Mouse (Mus musculus): ENCODE data around the gene Acot12. TPM values are rescaled to one million over a fixed set of nuclear protein-coding genes. Genes with fewer than 3 reads are reported as not detected.
"Not testable (repeated sequence)": the region's sequence is repeated elsewhere in the genome, so short reads cannot be mapped to it uniquely, and the experiment has no call there.

Gene Acot12
- total RNA-seq, 2 experiments from 2014 or later: not detected

DNA sequence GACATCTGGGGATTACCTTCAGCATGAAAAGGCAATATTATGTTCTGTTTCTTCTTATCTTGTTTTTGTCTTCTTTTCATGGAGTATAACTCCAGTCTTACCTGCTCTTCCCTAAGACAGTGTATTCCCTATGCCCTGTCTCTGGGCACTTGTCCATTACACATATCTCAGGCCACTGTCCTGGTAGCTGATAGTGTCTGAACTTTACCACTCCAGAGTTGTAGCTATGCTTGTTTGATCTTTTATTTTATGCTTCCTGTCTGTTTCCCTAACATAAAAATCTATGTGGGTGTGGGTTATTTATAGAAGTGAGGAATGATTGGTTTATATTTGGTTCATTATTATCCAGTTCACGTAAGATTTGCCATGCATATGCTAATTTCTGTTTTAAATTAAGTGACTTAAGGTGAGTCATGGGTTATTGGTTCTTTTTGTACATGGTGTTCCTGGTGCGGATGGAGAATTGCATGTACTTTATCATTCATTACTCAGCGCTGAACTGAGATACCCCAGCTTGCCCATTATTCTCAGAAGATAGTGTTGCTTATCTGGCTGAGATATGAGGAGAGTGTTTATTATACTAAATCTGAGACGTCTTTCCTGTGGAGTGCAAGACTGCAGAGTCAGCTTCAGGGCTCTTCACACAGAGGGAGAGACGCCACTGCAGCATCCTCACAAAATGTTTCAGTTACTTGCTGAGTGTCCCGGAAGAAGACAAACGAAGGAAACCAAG lies 17.2 kb downstream of the Acot12 start:
- ATAC-seq (replicated peaks; ENCODE audit: low FRiP score, poor library complexity, severe bottlenecking): no peak

DNA sequence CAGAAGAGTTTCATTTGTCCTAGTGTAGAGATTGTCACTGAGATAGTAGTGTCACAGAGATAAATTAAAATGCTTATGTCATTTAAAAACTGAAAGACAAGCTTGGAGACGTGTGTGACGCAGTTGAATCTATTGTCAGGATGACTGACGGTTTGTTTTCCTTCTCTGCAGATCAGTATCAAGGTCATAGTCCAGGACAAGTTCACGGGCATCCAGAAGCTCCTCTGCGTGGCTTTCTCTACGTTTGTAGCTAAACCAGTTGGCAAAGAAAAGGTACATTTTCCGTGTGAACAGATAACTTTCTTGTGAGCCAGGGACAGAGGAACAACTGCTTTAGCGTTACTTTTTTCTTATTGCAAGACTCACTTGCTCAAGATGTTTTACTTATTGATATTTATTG lies 18.5 kb downstream of the Acot12 start:
- ATAC-seq (replicated peaks; ENCODE audit: low FRiP score, poor library complexity, severe bottlenecking): no peak

DNA sequence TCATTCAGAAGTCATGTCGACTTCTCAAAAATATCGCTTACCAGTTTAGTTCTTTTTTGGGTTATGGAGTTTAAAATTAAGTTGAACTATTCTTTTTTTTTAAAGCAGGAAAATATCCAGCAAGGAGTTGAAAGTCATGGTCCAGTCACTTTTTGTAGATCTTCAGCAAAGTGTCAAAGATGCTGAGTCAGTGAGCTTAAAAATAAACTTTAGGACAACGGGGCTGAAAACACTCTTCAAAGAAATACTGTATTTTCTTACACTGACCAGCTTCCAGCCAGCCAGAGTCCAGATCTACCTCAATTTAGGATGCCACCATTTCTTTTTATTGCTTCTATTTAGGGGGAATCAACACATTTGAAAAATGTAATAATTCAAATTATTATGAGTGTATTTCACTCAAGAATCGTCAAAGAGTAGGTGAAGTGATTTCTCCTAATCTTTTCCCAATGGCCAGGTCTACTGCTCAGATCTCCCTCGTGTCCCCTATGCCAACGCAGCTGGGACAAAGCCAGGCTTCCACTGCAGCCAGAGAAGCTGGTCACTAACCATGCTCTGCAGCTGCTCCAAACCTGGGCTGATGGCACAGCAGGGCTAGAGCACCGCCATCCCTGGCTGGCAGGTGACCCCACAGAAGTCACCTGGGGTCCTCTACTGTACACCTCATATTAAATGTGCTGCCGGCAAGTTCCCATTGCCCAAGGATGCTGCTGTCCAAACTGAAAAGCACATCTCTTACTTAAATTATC lies 19.2 kb downstream of the Acot12 start:
- no peak for ATAC-seq (replicated peaks; ENCODE audit: low FRiP score, poor library complexity, severe bottlenecking)

DNA sequence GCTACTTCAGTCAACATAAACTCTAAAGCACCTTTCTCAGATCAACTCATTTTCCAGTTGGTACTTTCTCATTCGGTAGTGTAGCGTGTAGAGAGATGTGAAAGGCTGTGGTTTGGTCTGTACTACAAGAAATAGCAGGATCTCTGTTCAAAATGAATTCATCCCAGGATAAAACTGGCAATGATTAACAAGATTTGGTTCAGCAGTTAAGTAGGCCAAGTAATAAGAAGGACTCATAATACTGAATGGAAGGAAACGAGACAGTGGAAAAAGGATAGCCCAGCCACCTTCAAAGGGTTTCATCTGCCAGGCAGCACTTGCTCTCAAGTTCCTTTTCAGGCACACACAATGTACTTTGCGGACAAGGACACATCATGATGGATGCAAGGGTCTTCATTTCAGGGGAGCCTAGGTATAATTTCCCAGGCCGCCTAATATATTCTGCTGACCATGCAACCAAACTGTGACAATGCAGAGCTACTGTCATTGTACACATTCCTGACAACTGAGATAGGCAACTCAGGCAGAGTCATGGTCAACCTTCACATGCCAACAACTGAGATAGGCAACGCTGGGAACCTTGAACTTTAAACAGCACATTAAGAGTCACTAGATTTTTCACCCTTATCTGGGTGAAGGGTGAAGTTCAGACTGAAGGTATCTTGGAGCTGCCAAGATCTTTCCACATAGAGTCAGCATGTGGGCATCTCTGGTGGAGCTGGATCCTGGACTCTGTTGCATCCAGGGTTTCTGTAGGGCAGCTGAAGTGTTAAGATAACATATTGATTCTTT lies 20.5 kb downstream of the Acot12 start:
- no peak for ATAC-seq (replicated peaks; ENCODE audit: low FRiP score, poor library complexity, severe bottlenecking)

DNA sequence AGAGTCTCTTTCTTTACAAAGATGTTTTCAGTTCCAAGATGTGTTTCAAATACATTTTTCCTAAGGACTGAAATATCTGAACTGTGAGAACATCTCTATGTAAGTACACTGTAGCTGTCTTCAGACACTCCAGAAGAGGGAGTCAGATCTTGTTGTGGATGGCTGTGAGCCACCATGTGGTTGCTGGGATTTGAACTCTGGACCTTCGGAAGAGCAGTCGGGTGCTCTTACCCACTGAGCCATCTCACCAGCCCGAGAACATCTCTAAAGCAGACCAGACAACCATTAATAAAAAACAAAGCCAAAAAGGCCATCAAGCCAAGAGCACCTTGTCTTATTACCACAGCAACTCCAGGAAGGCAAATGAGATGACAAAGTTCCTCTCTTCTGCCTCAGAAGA lies 22.3 kb downstream of the Acot12 start:
- ATAC-seq (replicated peaks; ENCODE audit: low FRiP score, poor library complexity, severe bottlenecking): not testable (repeated sequence)

DNA sequence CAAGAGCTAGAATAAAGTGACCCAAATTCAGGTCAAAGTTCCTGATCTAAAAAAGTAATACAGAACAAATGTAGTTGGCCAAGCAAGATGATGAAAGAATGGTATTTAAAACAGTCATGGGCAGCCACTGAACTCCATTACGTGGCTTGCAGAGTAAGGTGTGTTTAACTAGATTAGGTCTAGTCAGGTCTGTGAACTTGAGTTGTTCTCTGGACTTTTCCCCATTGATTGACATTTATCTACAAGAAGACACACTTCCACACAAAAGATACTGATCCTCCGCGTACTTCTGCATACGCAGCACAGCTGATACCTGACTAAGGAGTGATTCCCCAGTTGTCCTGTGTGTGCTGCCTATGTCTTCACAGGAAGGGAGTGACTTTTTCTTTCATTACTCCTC lies 24.3 kb downstream of the Acot12 start:
- ATAC-seq (replicated peaks; ENCODE audit: low FRiP score, poor library complexity, severe bottlenecking): no peak

DNA sequence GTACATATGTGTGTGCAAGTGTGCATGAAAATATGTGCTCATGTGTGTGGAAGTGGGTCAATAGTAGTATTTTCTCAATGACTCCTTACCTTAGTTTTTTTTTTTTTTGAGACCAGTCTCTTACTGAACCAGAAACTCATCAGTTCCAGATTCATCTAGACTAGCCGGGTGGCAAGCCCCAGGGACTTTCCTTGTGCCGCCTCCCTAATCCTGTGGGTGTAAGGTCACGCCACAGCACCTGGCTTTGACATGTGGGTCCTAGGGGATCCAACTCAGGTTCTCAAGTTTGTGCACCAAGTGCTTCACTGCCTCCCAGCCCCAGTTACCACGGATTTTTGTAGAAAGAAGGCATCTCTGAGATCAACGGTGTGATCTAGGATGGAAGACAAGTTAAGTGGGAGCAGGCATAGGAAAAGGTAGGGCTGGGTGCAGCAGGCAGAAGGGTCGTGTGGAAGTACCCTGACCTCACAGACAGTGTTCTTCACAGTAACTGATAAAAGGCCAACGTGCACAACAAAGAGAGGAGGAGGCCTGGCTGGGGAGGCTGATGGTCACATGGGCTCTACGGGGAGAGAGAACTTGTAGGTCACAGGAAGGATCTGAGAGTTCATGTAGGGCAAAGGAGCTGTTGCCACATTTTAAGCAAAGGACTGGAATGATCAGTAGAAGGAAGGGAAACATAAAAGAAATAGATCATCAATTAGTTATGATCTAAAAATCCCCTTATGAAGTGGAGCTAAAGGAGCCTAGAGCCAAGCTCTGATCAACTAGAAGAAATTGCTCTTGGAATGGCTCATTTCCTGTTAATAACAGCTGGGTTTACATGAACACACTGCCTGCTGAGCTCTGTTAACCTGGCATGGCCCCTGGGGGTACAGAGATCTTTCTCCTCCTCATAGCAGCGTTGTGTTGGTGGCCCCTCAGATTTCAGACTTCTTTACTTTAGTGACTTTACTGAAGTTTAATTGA lies 27.7 kb downstream of the Acot12 start:
- ATAC-seq (replicated peaks; ENCODE audit: low FRiP score, poor library complexity, severe bottlenecking): no peak

DNA sequence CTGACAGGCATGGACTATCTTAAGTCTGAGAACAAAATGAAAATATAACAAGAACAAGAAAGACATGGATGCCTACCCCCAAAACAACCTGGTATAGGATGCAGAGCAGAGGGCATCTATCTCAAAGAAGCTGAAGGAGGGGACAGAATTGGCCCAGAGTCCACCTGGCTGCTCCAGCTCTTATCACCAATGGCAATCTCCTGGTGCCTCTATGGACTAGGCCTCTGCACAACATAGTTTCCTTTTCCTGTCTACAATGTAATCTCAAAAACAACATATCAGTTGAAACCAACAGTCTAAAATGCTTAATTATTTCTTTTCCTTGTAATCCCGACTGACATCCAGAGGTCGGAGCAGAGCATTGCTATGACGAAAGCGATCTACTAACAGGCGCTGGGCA lies 36.8 kb downstream of the Acot12 start:
- no peak for ATAC-seq (replicated peaks; ENCODE audit: low FRiP score, poor library complexity, severe bottlenecking)

DNA sequence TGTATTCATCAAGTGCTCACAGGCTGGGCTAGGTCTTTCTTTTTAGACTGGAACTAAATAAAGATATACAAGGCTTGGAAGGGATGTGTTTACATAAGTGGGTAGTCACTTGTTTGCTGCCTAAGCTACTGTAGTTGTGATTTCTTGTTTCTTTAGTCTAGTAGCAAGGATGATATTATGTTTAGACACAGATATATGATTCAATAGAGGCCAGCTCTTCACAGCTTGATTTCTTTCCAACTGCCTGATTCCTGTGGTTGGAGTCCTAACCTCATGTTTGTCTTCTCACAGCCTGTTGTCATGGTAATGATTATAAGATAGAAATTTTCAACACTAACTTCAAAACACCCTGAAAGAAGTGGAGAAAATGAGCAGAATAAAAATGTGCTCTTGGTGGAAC lies 38.6 kb downstream of the Acot12 start:
- ATAC-seq (replicated peaks; ENCODE audit: low FRiP score, poor library complexity, severe bottlenecking): no peak

DNA sequence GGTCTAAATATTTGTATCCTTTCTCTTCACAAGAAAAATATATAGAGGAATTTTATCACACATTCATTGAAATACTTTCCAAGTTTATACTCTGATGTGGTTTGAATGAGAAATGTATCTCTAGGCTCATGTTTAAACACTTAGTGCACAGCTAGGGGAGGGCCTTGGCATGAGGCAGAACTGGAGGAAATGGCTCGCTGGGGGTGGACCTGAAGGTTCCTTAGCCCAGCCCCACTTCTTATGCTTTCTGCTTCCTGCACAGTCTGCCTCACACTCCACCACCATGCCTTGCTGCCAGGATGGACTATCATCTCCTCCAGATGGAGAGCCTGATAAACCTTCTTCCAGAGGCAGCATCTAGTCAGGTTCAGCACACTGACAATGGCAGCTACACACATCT lies 50.7 kb downstream of the Acot12 start:
- no peak for ATAC-seq (replicated peaks; ENCODE audit: low FRiP score, poor library complexity, severe bottlenecking)

DNA sequence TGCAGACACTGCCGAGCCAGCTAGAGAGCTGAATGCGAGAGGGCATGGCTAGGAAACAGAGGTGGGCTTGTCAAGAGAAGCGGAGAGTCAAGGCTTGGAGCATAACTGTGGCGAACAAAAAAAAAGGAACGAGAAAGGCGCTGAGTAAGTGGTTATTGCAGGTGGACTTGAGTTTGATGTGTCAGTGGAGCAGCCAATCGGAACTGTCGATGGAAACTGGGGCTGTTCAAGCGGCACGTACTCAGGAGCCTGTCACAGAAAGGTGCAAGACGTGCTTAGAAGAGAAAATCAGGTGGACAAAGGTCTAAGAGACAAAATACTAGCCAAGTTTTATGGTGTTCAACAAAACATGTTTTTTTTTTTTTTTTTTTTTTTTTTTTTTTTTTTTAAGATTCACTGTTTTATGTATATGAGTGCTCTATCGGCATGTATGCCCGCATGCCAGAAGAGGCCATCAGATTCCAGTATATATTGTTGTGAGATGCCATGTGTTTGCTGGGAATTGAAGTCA lies 53.7 kb downstream of the Acot12 start:
- no peak for ATAC-seq (replicated peaks; ENCODE audit: low FRiP score, poor library complexity, severe bottlenecking)

DNA sequence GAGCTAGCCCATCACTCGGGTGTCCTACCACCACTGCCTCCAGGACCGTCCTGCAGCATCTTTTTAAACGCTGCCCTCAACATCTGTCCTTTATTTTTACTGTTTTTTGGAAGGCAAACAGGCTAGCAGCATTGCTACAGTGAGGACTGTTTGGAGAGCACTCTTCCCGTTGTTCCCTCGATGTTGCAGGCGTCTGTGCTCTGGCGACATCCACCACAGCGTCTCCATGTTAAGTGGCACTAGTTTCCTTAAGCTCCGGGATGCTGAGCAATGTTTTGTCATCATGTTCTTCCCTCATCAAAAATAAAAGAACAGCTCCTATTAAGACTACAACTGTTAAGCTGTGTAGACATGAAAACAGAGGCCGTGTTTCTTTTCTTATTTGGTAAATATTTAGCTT lies 54.3 kb downstream of the Acot12 start:
- ATAC-seq (replicated peaks; ENCODE audit: low FRiP score, poor library complexity, severe bottlenecking): no peak

DNA sequence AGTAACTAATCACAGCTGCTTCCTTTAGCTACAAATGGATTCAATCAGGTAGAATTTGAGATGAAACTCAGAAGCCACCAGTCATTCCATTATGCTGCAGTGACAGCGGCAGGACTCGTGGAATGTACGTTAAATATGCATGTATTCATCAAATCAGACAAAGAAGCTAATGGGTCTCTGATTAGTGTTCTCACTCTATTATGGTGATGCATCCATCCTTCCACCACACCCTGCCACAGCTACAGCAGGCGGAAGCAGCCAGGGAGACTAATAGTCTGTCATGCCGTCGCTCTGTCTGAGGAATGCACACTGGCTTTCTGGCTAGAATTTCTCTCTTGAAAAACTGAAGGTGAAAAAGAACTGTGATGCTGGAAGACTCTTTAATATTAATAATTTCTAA lies 54.7 kb downstream of the Acot12 start:
- no peak for ATAC-seq (replicated peaks; ENCODE audit: low FRiP score, poor library complexity, severe bottlenecking)

DNA sequence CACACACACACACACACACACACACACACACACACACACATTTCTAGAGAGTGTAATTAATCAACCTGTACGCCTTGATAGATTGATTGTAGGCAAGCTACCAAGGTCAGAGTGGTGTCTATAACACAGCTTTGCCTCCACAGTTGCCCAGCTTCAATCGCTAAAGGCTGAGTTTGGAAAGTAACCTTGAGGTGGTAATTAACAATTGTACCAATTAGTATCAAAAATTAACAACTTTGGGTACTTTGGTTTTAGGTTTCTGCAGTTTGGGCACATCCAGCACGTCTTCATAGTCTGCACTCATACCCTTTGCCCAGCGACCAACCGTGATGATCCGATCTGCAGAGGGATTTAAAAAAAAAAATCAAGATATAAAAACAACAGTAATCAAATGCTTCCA lies 55.6 kb downstream of the Acot12 start:
- ATAC-seq (replicated peaks; ENCODE audit: low FRiP score, poor library complexity, severe bottlenecking): no peak

DNA sequence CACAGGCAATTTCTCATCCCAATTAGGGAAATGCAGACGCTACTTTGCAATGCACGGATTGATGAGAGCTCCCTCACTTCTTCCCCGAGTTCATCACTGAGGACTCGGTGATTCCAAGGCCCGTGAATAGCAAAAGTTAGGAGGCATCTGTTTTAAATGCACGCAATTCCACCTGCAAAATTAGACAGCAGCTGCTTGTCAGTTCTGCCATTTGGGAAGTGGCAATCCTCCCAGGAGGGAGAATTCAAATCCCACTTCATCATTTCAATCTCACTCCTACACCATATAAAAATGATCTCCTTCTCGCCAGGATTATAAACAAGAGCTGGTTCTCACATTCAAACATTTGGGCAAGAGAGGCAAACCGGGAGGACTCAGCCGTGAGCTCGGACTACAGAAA lies 56.1 kb downstream of the Acot12 start:
- no peak for ATAC-seq (replicated peaks; ENCODE audit: low FRiP score, poor library complexity, severe bottlenecking)

DNA sequence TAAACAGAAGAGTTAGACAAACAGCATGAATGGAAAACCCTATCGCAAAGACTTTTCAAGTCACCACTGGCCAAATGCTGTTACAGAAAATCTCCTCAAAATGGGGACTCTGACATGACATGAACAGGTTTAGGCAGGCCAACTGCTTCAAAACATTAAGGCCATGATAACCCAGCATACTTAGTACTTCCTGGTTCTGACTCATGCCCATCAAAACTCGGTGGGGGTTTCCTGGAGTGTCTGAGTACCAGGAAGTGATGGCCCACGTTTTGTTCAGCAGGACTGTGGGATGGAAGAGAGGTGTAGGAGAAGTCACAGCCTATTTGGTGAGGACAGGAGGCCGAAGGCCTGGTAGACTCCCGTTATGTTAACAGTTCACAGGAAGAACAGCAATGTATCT lies 60.4 kb downstream of the Acot12 start:
- no peak for ATAC-seq (replicated peaks; ENCODE audit: low FRiP score, poor library complexity, severe bottlenecking)

DNA sequence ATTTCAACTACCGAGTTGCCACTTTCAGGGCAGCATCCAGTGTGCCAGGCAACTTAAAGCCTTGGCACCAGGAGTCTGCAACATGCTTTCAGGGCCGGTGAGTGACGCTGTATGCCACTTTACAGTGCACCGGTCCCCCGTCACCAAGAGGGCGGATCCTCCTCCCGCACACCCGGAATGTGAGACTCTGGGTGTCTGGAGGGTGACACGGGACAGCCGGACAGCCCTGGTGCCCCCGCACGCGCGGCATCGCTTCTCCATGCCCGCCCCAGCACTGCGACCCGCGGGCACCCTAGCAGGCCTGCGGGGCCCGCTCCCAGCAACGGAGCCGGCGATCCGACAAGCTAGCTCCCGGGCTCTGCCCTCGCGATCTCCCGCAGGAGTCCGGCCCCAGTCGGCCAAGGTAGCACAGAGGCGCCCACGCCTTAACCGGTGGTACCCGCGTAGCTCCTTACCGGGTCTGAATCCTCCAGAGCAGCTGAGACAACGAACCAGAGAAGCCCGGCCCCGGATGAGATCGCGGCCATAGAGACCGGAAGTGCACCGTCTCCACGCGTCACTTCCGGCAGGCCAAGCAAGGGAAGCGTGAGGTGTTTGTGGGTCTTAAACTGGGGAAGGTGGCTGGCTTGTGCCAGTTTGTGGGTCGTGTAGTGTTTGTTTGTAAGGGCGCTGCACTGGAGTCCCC lies 66.0 kb downstream of the Acot12 start, which contains the start of gene Zcchc9:
Gene Zcchc9, minus strand, starts transcription at position 551 of the 685 bp plus-strand sequence.
- ATAC-seq (replicated peaks; ENCODE audit: low FRiP score, poor library complexity, severe bottlenecking): peak; percentile 99

DNA sequence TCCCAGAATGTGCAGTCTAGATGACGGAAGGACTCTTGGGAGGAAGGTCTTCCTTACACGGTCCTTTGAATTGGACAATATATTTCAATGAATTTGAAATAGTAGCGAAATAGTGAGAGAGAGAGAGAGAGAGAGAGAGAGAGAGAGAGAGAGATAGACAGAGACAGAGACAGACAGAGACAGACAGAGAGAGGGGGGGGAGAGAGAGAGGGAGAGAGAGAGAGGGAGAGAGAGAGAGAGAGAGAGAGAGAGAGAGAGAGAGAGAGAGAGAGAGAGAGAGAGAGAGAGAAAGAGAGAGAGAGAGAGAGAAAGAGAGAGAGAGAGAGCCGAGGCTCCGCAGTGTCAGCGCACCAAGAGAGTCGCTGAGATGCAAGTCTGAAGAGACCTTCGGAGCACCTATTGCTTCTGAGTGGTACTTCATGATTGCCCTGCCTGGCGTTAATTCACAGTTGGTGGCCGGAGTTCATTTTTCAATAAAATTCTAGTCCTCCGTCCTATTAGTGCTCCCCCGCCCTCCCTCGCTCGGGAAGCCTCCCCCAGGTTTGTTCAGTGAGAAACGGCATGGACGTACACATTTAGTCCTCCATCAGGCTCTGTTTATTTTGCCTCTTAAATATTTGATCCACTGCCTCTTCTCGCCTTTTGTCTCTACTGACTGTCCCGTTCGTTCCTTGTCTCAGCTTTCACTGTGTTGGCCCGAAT lies 66.7 kb downstream of the Acot12 start:
- ATAC-seq (replicated peaks; ENCODE audit: low FRiP score, poor library complexity, severe bottlenecking): no peak
